In genomic region chr14:47890251-47891198, GRCm38 (mm10) we compare ENCODE assay signal across 24 mouse cellular contexts.
A peak's percentile ranks its signal among the peaks of the same experiment; 100 is the strongest.
DNase-seq lines count a peak whose midpoint lies in the region; ATAC-seq lines count a peak whose summit lies in the region.
"Had no signal": no experiment of that assay in that cellular context is flagged by ENCODE, and none has a peak within 500 bp of the region (broad histone marks: within the 10 kb centered on the region; RNA-seq: fewer than 3 reads in every experiment).

No protein-coding gene starts in this region.

- no peaks in the 10 kb centered on the region for H3K27me3 ChIP-seq in embryonic facial prominence, embryonic 14.5 days (replicated peaks; ENCODE audit: control insufficient read depth, insufficient read depth, low read length)
- H3K27me3 ChIP-seq in embryonic facial prominence, embryonic 10.5 days (replicated peaks; ENCODE audit: low read depth, poor library complexity, severe bottlenecking) = no peaks in the 10 kb centered on the region
- no peaks in the 10 kb centered on the region for H3K27me3 ChIP-seq in midbrain, embryonic 13.5 days
- no peaks in the 10 kb centered on the region for H3K27me3 ChIP-seq in midbrain, embryonic 14.5 days (ENCODE audit: control insufficient read depth, insufficient read depth, low read length)
- no peaks in the 10 kb centered on the region for H3K27me3 ChIP-seq in forebrain, embryonic 12.5 days
- H3K27me3 ChIP-seq in hindbrain, embryonic 14.5 days (ENCODE audit: control insufficient read depth, insufficient read depth, low read length) = no peaks in the 10 kb centered on the region
- H3K27me3 ChIP-seq: liver, embryonic 13.5 days had no signal

- ATAC-seq in embryonic facial prominence, embryonic 14.5 days (ENCODE audit: low read depth) = no peak
- ATAC-seq in midbrain, embryonic 13.5 days = 0 out of 2 replicates have a peak, but pooled peaks have one; percentile 17
- no peak for ATAC-seq in midbrain, embryonic 14.5 days (ENCODE audit: low FRiP score, low TSS enrichment)
- peak; percentile 87; the same call in 1 of the 2 replicates for ATAC-seq in forebrain, embryonic 12.5 days (ENCODE audit: low FRiP score)
- peak; percentile 55; the same call in 1 of the 2 replicates for ATAC-seq in hindbrain, embryonic 14.5 days (ENCODE audit: low FRiP score)
- ATAC-seq: midbrain, embryonic 16.5 days had no signal

- no peaks in the 10 kb centered on the region for H3K9me3 ChIP-seq in embryonic facial prominence, embryonic 14.5 days (ENCODE audit: control insufficient read depth, low read length)
- no peaks in the 10 kb centered on the region for H3K9me3 ChIP-seq in embryonic facial prominence, embryonic 10.5 days
- no peaks in the 10 kb centered on the region for H3K9me3 ChIP-seq in midbrain, embryonic 13.5 days
- no peaks in the 10 kb centered on the region for H3K9me3 ChIP-seq in midbrain, embryonic 14.5 days (ENCODE audit: control insufficient read depth, low read length)
- H3K9me3 ChIP-seq in forebrain, embryonic 12.5 days = no peaks in the 10 kb centered on the region
- H3K9me3 ChIP-seq in hindbrain, embryonic 14.5 days (ENCODE audit: control insufficient read depth, low read length) = no peaks in the 10 kb centered on the region
- H3K9me3 ChIP-seq: heart, embryonic 13.5 days; liver, embryonic 13.5 days had no signal

- H3K4me2 ChIP-seq in embryonic facial prominence, embryonic 14.5 days (ENCODE audit: low read depth, low read length) = no peak overlapping the region
- H3K4me2 ChIP-seq in midbrain, embryonic 13.5 days (replicated peaks) = no peak overlapping the region
- H3K4me2 ChIP-seq in midbrain, embryonic 14.5 days (ENCODE audit: low read length) = no peak overlapping the region
- H3K4me2 ChIP-seq in forebrain, embryonic 12.5 days = peak overlapping the region; percentile 1; the same call in 1 of the 2 replicates
- H3K4me2 ChIP-seq in hindbrain, embryonic 14.5 days (replicated peaks) = no peak overlapping the region
- H3K4me2 ChIP-seq: heart, embryonic 13.5 days; liver, embryonic 13.5 days had no signal

- peak; percentile 25 for DNase-seq in embryonic facial prominence, embryonic 14.5 days (ENCODE audit: low spot score)
- no peak for DNase-seq in embryonic facial prominence, embryonic 10.5 days (ENCODE audit: low spot score)
- DNase-seq in midbrain, embryonic 14.5 days = no peak
- DNase-seq in hindbrain, embryonic 14.5 days (ENCODE audit: low spot score) = no peak
- no peak for DNase-seq in spleen, adult 12 weeks (ENCODE audit: low spot score)
- DNase-seq in right cerebral cortex, adult 18-20 months = no peak
- DNase-seq: adrenal gland, postnatal 14 days; cerebellum, adult 9-10 months; gastrocnemius, postnatal 36 days; heart, adult 2 months; heart, postnatal 14 days; kidney, adult 11 months; layer of hippocampus, adult 9-11 months; liver, embryonic 13.5 days; lung, adult 2 months; lung, postnatal 14 days; right cerebral cortex, postnatal 25 days; thymus, postnatal 4 days had no signal

- no peak overlapping the region for H3K4me3 ChIP-seq in embryonic facial prominence, embryonic 14.5 days (ENCODE audit: low read depth, low read length)
- no peak overlapping the region for H3K4me3 ChIP-seq in embryonic facial prominence, embryonic 10.5 days
- H3K4me3 ChIP-seq in midbrain, embryonic 13.5 days (replicated peaks) = no peak overlapping the region
- no peak overlapping the region for H3K4me3 ChIP-seq in midbrain, embryonic 14.5 days (replicated peaks; ENCODE audit: low read depth, low read length)
- H3K4me3 ChIP-seq in forebrain, embryonic 12.5 days (replicated peaks) = no peak overlapping the region
- H3K4me3 ChIP-seq in hindbrain, embryonic 14.5 days (replicated peaks; ENCODE audit: low read length) = no peak overlapping the region
- H3K4me3 ChIP-seq: heart, adult 2 months; heart, embryonic 13.5 days; left cerebral cortex, adult 2 months; liver, embryonic 13.5 days had no signal

- WGBS in embryonic facial prominence, embryonic 14.5 days = 64% methylated on average over 9 of the region's 9 CpGs
- WGBS in embryonic facial prominence, embryonic 10.5 days = 73% methylated on average over 9 of the region's 9 CpGs
- WGBS in midbrain, embryonic 13.5 days = 51% methylated on average over 9 of the region's 9 CpGs
- 53% methylated on average over 9 of the region's 9 CpGs for WGBS in midbrain, embryonic 14.5 days
- WGBS in forebrain, embryonic 12.5 days = 36% methylated on average over 9 of the region's 9 CpGs
- 48% methylated on average over 9 of the region's 9 CpGs for WGBS in hindbrain, embryonic 14.5 days

- H3K4me1 ChIP-seq in embryonic facial prominence, embryonic 14.5 days (ENCODE audit: control insufficient read depth, insufficient read depth, low read length) = no peaks in the 10 kb centered on the region
- peaks cover 10% of the 10 kb centered on the region for H3K4me1 ChIP-seq in embryonic facial prominence, embryonic 10.5 days
- peaks cover 14% of the 10 kb centered on the region for H3K4me1 ChIP-seq in midbrain, embryonic 13.5 days (replicated peaks)
- no peaks in the 10 kb centered on the region for H3K4me1 ChIP-seq in midbrain, embryonic 14.5 days (ENCODE audit: control insufficient read depth, insufficient read depth, low read length)
- peaks cover 25% of the 10 kb centered on the region for H3K4me1 ChIP-seq in forebrain, embryonic 12.5 days
- peaks cover 17% of the 10 kb centered on the region for H3K4me1 ChIP-seq in hindbrain, embryonic 14.5 days (replicated peaks; ENCODE audit: control insufficient read depth, insufficient read depth, low read length)
- H3K4me1 ChIP-seq: heart, embryonic 13.5 days; liver, embryonic 13.5 days had no signal

- H3K27ac ChIP-seq in embryonic facial prominence, embryonic 14.5 days (replicated peaks; ENCODE audit: low read depth, low read length) = no peak overlapping the region
- no peak overlapping the region for H3K27ac ChIP-seq in embryonic facial prominence, embryonic 10.5 days (replicated peaks)
- 0 out of 2 replicates have a peak overlapping the region, but pooled peaks have one; percentile 4 for H3K27ac ChIP-seq in midbrain, embryonic 13.5 days
- no peak overlapping the region for H3K27ac ChIP-seq in midbrain, embryonic 14.5 days (replicated peaks; ENCODE audit: low read depth, low read length)
- peak overlapping the region; percentile 69 for H3K27ac ChIP-seq in forebrain, embryonic 12.5 days
- peak overlapping the region; percentile 11; the same call in 1 of the 2 replicates for H3K27ac ChIP-seq in hindbrain, embryonic 14.5 days
- H3K27ac ChIP-seq: heart, adult 2 months; heart, embryonic 13.5 days; kidney, postnatal 0 days; left cerebral cortex, adult 2 months; liver, embryonic 13.5 days had no signal

- H3K9ac ChIP-seq in embryonic facial prominence, embryonic 14.5 days (ENCODE audit: low read depth, low read length) = no peak overlapping the region
- no peak overlapping the region for H3K9ac ChIP-seq in midbrain, embryonic 13.5 days (replicated peaks)
- no peak overlapping the region for H3K9ac ChIP-seq in midbrain, embryonic 14.5 days (replicated peaks; ENCODE audit: low read length)
- H3K9ac ChIP-seq in forebrain, embryonic 12.5 days = no peak overlapping the region
- H3K9ac ChIP-seq in hindbrain, embryonic 14.5 days = no peak overlapping the region
- H3K9ac ChIP-seq: heart, embryonic 13.5 days; liver, embryonic 13.5 days had no signal

- H3K36me3 ChIP-seq in embryonic facial prominence, embryonic 14.5 days (ENCODE audit: control insufficient read depth, insufficient read depth, low read length) = no peaks in the 10 kb centered on the region
- H3K36me3 ChIP-seq in embryonic facial prominence, embryonic 10.5 days (replicated peaks) = no peaks in the 10 kb centered on the region
- H3K36me3 ChIP-seq in midbrain, embryonic 13.5 days = no peaks in the 10 kb centered on the region
- H3K36me3 ChIP-seq in midbrain, embryonic 14.5 days (ENCODE audit: control insufficient read depth, insufficient read depth, low read length) = no peaks in the 10 kb centered on the region
- no peaks in the 10 kb centered on the region for H3K36me3 ChIP-seq in forebrain, embryonic 12.5 days (replicated peaks)
- H3K36me3 ChIP-seq in hindbrain, embryonic 14.5 days (replicated peaks; ENCODE audit: control insufficient read depth, insufficient read depth) = no peaks in the 10 kb centered on the region
- H3K36me3 ChIP-seq: heart, embryonic 13.5 days; liver, embryonic 13.5 days had no signal

Comparison
In these comparisons a context has a peak if more than half of its experiments do, and no peak if none do; other contexts are left out.
1. ATAC-seq: peak in midbrain, embryonic 13.5 days (single experiment), forebrain, embryonic 12.5 days (single experiment) and hindbrain, embryonic 14.5 days (single experiment); none in embryonic facial prominence, embryonic 14.5 days (single experiment) and midbrain, embryonic 14.5 days (single experiment).
2. H3K27ac ChIP-seq: peak in midbrain, embryonic 13.5 days (single experiment), forebrain, embryonic 12.5 days (single experiment) and hindbrain, embryonic 14.5 days (single experiment); none in embryonic facial prominence, embryonic 14.5 days (single experiment), embryonic facial prominence, embryonic 10.5 days (single experiment) and midbrain, embryonic 14.5 days (single experiment).